Mouse (Mus musculus) kidney, embryonic 14.5 days (tissue): Measurements from ENCODE around the gene Sdk1. TPM values are rescaled to one million over a fixed set of nuclear protein-coding genes. Genes with fewer than 3 reads are reported as not detected.

Experiments
- ATAC-seq: fragments of 200-750 bp; cut with Nextera tagmentation; 2 replicates; pipeline ENCODE4 v1.8.0; 2017; ENCODE audit warnings: moderate number of reproducible peaks, mild to moderate bottlenecking, moderate TSS enrichment, moderate library complexity; ENCODE audit not compliant: low FRiP score, low TSS enrichment
- H3K27ac ChIP-seq: fragments of 300-500 bp; sonication (generic); 2 replicates; pipeline ENCODE4 v1.5.1; 2014; ENCODE audit warnings: low read depth, mild to moderate bottlenecking, low read length, moderate library complexity, mixed read lengths
- H3K27me3 ChIP-seq: fragments of 300-500 bp; sonication (generic); 2 replicates; pipeline ENCODE4 v1.6.1; 2014; ENCODE audit warnings: mild to moderate bottlenecking, low read length; ENCODE audit not compliant: control insufficient read depth, insufficient read depth
- H3K36me3 ChIP-seq: fragments of 300-500 bp; sonication (generic); 2 replicates; pipeline ENCODE4 v1.6.1; 2014; ENCODE audit warnings: low read length, mixed read lengths; ENCODE audit not compliant: control insufficient read depth, insufficient read depth
- H3K4me1 ChIP-seq: fragments of 300-500 bp; sonication (generic); 2 replicates; pipeline ENCODE4 v1.6.1; 2014; ENCODE audit warnings: low read length, mixed read lengths; ENCODE audit not compliant: control insufficient read depth, insufficient read depth
- H3K4me2 ChIP-seq: fragments of 300-500 bp; sonication (generic); replicated peaks from 2 replicates; pipeline ENCODE4 v1.6.1; 2014; ENCODE audit warnings: low read depth, mild to moderate bottlenecking, low read length
- H3K4me3 ChIP-seq: fragments of 300-500 bp; sonication (generic); 2 replicates; pipeline ENCODE4 v1.5.1; 2014; ENCODE audit warnings: mild to moderate bottlenecking, low read length
- H3K9ac ChIP-seq: fragments of 300-500 bp; sonication (generic); 2 replicates; pipeline ENCODE4 v1.6.1; 2014; ENCODE audit warnings: low read depth, mild to moderate bottlenecking, low read length, moderate library complexity
- H3K9me3 ChIP-seq: fragments of 300-500 bp; sonication (generic); 2 replicates; pipeline ENCODE4 v1.6.1; 2016; ENCODE audit warnings: low read length; ENCODE audit not compliant: control insufficient read depth
- WGBS: fragments of 180-500 bp; shearing (Covaris S2); extraction: QIAGEN DNeasy Blood & Tissue Kit; methylation state at CpG from one replicate; pipeline ENCODE4 v1.1.7; 2014; 5-methylcytosine and 5-hydroxymethylcytosine counted together
- polyA plus RNA-seq: library from polyadenylated mRNA; unstranded; fragments of >200 nt; fragmentation: Nextera tagmentation; extraction: Ambion mirVana; gene quantifications from 2 replicates; pipeline ENCODE4 v1.2.1, GENCODE M21; 2014

Sdk1 gene
- 2.0 and 2.6 TPM in 2 replicates for polyA plus RNA-seq

DNA sequence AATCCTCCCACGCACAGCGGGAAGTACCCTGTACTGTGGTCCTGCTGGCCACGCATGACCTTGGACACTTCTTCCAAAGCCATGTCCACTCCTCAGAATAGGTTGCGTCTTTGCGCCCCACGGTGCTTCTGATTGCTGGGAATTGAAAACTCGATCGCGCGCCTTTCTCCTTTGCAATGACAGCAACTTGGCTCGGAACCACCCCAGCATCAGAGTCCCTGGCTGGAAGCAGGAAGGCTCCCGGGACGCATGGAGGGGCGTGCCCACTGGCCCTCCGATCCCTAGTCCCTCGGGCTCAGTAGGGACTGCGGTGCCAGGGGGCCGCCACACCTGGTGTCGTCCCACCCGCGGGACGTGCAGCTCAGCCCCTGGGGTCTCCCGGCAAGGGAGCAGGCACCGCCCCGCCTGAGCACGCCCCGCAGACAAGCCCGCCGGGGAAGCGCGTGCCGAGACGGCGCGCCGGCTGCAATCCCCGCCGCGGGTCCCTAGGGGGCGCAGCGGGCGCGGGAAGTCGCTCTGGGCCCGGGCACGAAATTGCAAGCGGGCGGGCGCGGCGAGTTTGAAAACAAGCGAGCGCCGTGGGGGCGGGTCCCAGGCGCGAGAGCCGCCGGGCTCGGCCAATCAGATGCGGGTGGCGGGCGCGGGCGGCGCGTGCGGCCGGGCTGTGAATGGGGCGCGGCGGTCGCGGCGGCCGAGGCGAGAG lies at the start of gene Sdk1:
TSS of gene Sdk1 (plus strand) at position 650 of the 703 bp plus-strand sequence.
- peak within 1 kb of the TSS; percentile 95 for H3K4me2 ChIP-seq
- under 1% methylated on average over 69 of the region's 77 CpGs for WGBS
- H3K27me3 ChIP-seq = peaks cover 18% of the 10 kb centered on the region; the same call in 1 of the 2 replicates
- H3K36me3 ChIP-seq = no peaks in the 10 kb centered on the region
- H3K9me3 ChIP-seq = no peaks in the 10 kb centered on the region
- H3K4me1 ChIP-seq = peaks cover 25% of the 10 kb centered on the region
- H3K27ac ChIP-seq = no peak within 1 kb of the TSS
- ATAC-seq = peak; percentile 93
- H3K9ac ChIP-seq = peak within 1 kb of the TSS; percentile 79
- peak within 1 kb of the TSS; percentile 67 for H3K4me3 ChIP-seq

DNA sequence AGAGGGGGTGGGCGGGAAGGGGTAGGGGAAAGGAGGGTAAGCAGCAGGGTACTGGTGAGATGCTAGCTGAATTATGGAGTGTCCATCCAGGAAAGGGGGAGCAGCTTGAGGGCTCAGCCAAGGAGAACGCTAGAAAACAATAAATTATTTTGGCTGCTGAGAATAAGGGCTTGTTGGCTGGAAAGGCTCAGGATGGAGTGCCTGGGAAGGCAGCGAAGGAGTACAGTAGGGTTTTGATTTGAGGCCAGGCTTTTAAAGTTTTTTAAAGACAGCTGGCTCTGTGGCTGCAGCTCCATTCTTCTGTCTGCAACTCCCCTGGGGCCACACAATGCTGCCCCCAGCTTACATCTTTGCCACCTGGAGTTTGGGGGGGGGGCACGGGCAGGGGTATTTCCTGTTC lies 44.0 kb upstream of the Sdk1 start:
- Histone ChIP-seq H3K4me3 (no peak overlapping the region), H3K9ac (no peak overlapping the region), H3K4me1 (peaks cover 9% of the 10 kb centered on the region; the same call in 1 of the 2 replicates), H3K4me2 (peak overlapping the region; percentile 34), H3K27ac (no peak overlapping the region), H3K36me3 (no peaks in the 10 kb centered on the region), H3K27me3 (no peaks in the 10 kb centered on the region), H3K9me3 (no peaks in the 10 kb centered on the region)
- WGBS = 24% methylated on average over 4 of the region's 4 CpGs
- peak; percentile 71; the same call in 1 of the 2 replicates for ATAC-seq

DNA sequence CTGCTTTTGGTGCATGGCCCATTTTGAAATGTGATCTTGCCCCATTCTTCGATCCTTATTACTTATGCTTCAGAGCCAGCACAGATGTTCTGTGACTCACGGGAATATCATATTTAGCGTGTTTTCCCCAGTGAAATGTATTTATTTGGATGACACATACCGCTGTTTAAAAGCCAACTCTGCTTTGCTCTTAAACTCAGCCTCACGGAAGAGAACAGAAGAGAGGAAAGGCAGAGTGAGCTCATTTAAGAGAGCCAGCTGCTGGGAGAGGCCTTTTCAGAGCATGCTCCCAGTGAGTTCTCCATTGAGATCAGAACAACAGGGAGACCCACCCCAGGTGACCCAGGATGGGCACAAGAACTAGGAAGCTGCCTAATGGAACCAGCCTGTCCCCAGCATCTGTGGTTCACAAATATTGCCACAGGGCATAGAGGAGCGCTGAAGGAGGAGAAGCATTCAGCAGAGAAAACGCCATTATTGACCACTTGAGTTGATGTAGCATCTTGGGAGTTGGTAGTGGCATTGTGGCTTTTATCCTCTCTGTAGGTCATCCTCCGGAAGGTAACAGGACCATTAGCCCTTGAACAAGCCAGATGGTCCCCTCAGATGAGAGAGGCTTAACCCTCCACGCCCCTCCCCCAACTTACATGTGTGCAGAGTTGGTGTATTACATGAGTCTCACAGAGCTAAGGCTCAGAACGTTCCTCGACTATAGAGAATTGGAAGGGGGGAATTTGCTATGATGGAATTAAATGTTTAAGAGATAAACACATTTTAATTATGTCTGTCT lies 38.8 kb upstream of the Sdk1 start:
- no peak overlapping the region for H3K9ac ChIP-seq
- 0 out of 2 replicates have a peak, but pooled peaks cover under 1% of the 10 kb centered on the region for H3K4me1 ChIP-seq
- H3K4me2 ChIP-seq = no peak overlapping the region
- WGBS = 82% methylated on average over 11 of the region's 11 CpGs
- no peaks in the 10 kb centered on the region for H3K36me3 ChIP-seq
- no peak overlapping the region for H3K4me3 ChIP-seq
- H3K9me3 ChIP-seq = no peaks in the 10 kb centered on the region
- no peak overlapping the region for H3K27ac ChIP-seq
- no peak for ATAC-seq
- H3K27me3 ChIP-seq = no peaks in the 10 kb centered on the region

DNA sequence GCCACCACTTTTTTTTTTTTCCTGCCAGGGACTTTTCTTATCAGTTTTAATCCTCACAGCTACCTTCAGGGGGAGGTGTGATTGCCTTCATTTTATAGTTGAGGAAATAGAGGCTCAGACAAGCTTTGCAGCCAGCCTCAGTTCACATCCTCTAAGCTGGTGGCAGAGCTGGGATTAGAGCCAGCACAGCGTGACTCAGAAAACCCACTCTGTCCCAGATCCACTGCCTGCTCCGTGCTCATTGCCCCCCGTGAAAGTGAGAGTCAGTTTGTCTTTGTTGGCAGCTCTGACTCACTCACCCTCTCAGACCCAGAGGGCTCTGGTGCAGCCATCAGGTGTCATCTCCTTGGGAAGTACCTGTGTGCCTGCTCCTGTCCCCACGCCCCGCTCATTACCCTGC lies 34.2 kb upstream of the Sdk1 start:
- Histone ChIP-seq H3K27ac (no peak overlapping the region), H3K4me2 (no peak overlapping the region), H3K4me3 (no peak overlapping the region), H3K4me1 (no peaks in the 10 kb centered on the region), H3K9me3 (no peaks in the 10 kb centered on the region; the same call in 1 of the 2 replicates), H3K36me3 (no peaks in the 10 kb centered on the region), H3K9ac (no peak overlapping the region), H3K27me3 (no peaks in the 10 kb centered on the region)
- WGBS = 61% methylated on average over 5 of the region's 5 CpGs
- ATAC-seq = no peak

DNA sequence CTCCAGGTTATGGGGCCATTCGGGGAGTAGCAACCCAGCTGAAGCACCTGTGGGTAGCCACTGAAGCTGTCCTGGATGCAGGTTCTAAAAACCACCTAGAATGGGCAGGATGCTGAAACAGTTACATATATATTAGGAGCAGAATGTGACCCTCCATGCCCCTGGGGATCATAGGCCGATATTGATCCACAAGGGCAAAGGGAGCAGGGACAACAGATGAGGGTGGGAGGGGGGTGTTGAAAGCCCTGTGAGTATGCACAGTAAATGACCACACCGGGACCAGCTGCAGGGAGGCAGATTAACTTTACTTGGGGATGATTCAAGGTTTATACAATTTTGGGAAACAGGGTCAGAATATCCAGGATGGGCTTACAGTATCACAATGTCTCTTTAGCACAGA lies 16.0 kb upstream of the Sdk1 start:
- Histone ChIP-seq H3K4me2 (no peak overlapping the region), H3K4me3 (no peak overlapping the region), H3K9me3 (no peaks in the 10 kb centered on the region), H3K36me3 (no peaks in the 10 kb centered on the region), H3K27ac (no peak overlapping the region), H3K27me3 (no peaks in the 10 kb centered on the region), H3K4me1 (no peaks in the 10 kb centered on the region), H3K9ac (no peak overlapping the region)
- ATAC-seq = no peak
- 83% methylated on average over 3 of the region's 3 CpGs for WGBS

DNA sequence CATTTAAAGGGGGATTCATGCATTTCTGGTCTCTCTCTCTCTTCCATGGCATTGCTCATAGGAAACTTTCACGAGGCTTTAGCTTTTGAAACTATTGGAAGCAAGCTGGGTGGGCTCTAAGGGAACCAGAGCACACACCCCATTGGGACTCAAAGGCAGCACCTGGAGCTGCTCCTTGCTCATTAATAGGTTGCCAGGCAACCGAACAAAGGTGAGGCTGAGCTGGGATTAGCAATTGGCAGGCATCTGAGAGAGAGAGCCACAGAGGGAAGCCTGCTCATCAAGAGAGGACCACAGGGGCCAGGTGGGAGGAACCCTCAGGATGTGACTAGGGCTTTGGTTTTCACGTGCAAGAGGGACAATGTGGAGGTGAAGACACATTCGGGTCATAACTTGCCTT lies 7.0 kb upstream of the Sdk1 start:
- Histone ChIP-seq H3K36me3 (no peaks in the 10 kb centered on the region), H3K27me3 (0 out of 2 replicates have a peak, but pooled peaks cover 2% of the 10 kb centered on the region), H3K4me1 (peaks cover 3% of the 10 kb centered on the region; the same call in 1 of the 2 replicates), H3K4me3 (no peak overlapping the region), H3K9me3 (no peaks in the 10 kb centered on the region), H3K27ac (no peak overlapping the region), H3K9ac (no peak overlapping the region), H3K4me2 (no peak overlapping the region)
- no peak for ATAC-seq
- 39% methylated on average over 4 of the region's 4 CpGs for WGBS

DNA sequence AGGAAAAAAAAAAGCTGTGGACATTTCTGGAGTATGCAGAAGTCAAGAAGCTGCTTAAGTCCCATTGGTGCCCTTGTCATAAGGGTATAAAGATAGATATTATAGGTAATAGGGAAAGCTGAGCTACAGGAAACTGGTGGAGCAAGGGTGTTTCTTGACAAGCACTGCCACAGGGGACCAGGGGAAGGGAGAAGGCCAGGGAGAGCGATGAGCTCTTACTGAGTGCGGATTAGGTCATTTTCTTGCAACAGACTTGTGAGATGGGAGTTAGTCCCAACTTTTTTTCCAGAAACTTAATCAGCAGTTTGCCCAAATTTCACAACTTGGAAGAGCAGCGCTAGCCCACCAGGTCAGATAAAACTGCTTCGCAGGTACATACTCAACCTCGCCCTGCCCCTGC lies 1.9 kb upstream of the Sdk1 start:
- WGBS = 27% methylated on average over 5 of the region's 5 CpGs
- H3K27me3 ChIP-seq = peaks cover 18% of the 10 kb centered on the region; the same call in 1 of the 2 replicates
- H3K27ac ChIP-seq = no peak overlapping the region
- no peak overlapping the region for H3K4me2 ChIP-seq
- H3K9ac ChIP-seq = no peak overlapping the region
- H3K36me3 ChIP-seq = no peaks in the 10 kb centered on the region
- H3K4me1 ChIP-seq = peaks cover 25% of the 10 kb centered on the region
- ATAC-seq = no peak
- no peak overlapping the region for H3K4me3 ChIP-seq
- no peaks in the 10 kb centered on the region for H3K9me3 ChIP-seq

DNA sequence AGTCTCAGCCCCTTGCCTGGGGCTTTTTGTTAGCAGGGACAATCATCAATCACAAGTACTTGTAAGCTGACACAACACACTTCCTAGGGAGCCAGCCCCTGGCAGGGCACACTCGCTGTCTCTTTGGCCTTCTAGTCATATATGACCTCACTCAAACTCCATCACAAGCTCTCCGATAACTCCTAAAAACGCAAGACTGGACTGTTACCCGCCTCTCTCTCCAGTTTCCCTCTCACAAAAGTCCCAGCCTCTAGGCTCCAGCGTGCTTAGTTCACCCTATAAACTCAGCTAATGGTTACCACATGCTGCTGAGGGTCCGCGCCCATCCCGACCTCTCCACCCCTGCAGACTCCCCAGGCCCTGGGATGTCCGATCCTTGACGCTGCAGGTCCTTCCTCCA lies 849 bp upstream of the Sdk1 start:
- ATAC-seq = peak; percentile 28
- Histone ChIP-seq H3K9me3 (no peaks in the 10 kb centered on the region), H3K9ac (peak overlapping the region; percentile 49), H3K4me1 (peaks cover 25% of the 10 kb centered on the region), H3K27me3 (peaks cover 18% of the 10 kb centered on the region; the same call in 1 of the 2 replicates), H3K36me3 (no peaks in the 10 kb centered on the region), H3K4me2 (peak overlapping the region; percentile 95), H3K27ac (no peak overlapping the region), H3K4me3 (peak overlapping the region; percentile 67)
- under 1% methylated on average over 10 of the region's 10 CpGs for WGBS
